Mouse (Mus musculus) frontal cortex, adult 2 months (tissue): ENCODE results near the gene Cox19. TPM values are rescaled to one million over a fixed set of nuclear protein-coding genes. Genes with fewer than 3 reads are reported as not detected.

Experiments
- DNase-seq, 2 experiments: peaks; one replicate each; pipeline ENCODE4 v3.0.0; 2022; ENCODE audit warnings: low spot score in 1 of 2; ENCODE audit errors: extremely low spot score in 1 of 2
- polyA plus RNA-seq: library from polyadenylated mRNA; depleted of rRNA; stranded (reverse); fragments of >200 nt; gene quantifications from 2 replicates; pipeline ENCODE4 v1.2.3, GENCODE M21; 2012

Gene Cox19
- polyA plus RNA-seq, 1 experiment: 93.5 TPM

DNA sequence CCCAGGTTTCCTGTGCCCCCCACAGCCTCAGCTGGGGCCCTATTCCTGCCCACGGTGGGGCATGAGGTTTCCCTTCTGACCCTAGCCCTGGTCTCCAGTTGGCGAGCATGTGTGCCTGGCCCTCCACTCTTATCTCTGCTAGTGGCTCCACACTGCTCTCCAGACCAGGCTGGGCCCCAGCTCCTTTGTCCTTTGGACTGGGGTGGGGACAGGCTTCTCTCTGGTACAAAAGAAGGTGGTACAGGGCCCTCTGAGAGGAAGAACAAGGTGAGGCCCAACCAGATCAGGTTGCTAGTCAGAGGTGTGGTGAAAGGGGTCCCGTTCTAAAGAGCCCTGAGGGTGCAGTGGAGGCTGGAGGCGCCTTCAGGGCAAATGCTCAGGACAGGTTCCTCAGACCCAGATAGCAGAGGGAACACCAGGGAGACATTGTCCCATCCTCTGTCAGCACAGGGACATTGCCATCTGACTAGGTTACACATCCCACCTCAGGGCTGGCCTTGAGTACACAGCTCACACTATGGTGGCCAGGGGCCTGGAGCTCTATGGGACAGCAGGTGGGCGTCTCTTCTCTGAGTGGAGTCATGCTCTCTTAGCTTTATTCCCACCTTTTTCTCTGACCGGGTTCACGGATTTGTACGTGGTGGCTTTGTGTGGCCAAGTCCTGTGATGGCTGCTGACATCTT is 18.5 kb downstream of the Cox19 start:
- no peak for DNase-seq

DNA sequence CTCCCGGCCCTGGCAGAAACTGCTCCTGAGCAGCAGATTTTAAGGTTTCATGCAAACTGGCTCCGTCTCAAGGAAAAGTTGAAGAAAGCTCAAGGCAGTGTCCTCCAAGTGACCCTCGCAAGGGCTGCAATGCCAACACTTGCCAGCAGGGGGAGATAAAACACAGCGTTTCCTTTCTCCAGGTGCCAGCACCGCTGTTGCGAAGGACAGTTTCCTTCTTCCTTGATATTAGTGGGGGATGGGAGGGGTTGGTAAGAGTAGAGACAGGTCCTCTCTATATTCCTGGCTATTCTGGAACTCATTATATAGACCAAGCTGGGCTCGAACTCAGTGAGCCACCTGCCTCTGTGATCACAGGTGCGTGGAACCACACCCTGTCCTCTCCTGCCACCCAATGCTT is 19.5 kb downstream of the Cox19 start:
- peak in 1 of 2 experiments; percentile 91 for DNase-seq

- peak in 1 of 2 experiments; percentile 54 for DNase-seq
Measured at GRCm38 (mm10) chr5:139330766-139331165, 20.5 kb downstream of the Cox19 start.

- DNase-seq: no peak
Measured at GRCm38 (mm10) chr5:139327634-139328020, 23.6 kb downstream of the Cox19 start.

- DNase-seq: no peak
Measured at GRCm38 (mm10) chr5:139326986-139327633, 24.1 kb downstream of the Cox19 start.

- DNase-seq: no peak
Measured at GRCm38 (mm10) chr5:139326111-139326696, 25.0 kb downstream of the Cox19 start.

GRCm38 (mm10) chr5:139325395-139325966 is 25.7 kb downstream of the Cox19 start, which contains the start of gene Adap1:
TSS of gene Adap1 (minus strand) at chr5:139325622.
- DNase-seq: peak in 1 of 2 experiments; percentile 59

GRCm38 (mm10) chr5:139324691-139325394 is 26.4 kb downstream of the Cox19 start:
- DNase-seq: peak in 1 of 2 experiments; percentile 57

DNA sequence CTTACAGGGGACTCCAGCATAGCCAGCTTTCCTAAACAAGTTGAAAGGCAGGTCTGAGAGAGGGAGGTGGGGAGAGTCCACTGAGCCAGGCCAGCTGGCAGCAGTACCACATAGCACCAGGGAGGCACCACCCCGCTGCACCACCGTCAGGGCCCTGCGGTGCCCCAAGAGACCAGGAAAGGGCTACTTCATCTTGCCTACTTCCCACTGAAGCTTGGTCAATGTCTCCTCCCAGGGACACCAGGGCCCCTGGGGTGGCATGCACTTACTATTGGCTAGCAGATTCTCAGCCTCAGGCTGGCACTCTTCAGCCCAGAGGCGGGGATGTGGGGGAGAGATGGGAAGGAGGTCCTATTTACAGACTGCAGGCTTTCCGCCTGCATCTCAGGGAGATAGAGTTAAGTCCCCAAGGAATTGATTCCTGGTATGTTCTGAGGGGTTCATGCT is 27.1 kb downstream of the Cox19 start:
- DNase-seq: peak in 1 of 2 experiments; percentile 67

DNA sequence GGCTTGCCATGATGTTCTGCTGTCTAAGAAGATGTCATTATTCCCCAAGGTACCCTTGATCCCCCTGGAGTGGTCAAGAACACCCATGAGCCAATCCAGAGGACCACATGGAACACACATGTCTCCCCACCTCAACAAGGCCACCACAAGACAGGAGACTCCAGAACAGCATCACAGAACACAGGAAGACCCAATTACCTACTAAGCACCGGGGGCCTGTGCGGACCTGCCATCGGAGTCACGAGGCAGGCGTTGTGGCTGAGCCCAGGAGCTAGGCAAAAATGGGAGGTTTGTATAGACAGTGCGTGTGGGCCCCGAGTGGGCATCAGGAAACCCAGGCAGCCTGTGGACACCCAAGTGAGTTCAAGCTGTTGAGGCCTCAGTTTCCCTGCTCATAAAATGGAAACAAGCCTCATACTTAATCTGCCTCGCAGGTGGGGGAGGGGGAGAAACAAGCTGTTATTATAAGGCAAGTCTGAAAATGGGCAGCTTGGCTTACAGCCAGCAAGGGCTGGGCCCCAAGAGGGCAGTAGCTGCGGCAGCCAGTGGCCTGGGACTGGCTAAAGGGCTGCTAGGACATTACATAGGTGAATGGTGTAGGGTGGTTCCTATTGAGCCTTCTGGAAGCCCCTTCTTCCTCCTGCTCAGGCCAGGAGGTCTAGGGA is 27.8 kb downstream of the Cox19 start:
- DNase-seq: peak in 1 of 2 experiments; percentile 50

- peak in 1 of 2 experiments; percentile 57 for DNase-seq
Measured at GRCm38 (mm10) chr5:139321331-139321730, 29.9 kb downstream of the Cox19 start.

DNA sequence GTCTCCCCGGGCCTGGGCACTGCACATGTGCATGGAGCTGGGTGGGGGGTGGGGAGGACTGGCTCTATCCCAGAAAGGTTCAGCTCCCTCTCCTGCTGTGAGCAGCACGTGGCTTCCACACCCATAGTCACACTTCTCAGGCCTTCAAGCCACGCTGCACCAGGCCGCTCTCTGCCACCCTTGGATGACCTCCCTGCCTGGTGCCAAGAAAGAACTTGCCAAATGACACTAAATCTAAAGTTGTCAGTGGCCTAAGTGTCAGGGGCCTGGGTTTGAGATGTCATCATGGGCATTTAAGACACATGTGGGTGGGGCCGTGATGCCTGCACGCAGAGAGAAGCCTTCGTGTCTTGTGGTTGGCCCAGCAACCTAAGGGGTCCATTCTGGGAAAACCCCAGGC is 30.8 kb downstream of the Cox19 start:
- DNase-seq: no peak

GRCm38 (mm10) chr5:139317751-139318504 is 33.3 kb downstream of the Cox19 start:
- DNase-seq: peak in 1 of 2 experiments; percentile 83

DNA sequence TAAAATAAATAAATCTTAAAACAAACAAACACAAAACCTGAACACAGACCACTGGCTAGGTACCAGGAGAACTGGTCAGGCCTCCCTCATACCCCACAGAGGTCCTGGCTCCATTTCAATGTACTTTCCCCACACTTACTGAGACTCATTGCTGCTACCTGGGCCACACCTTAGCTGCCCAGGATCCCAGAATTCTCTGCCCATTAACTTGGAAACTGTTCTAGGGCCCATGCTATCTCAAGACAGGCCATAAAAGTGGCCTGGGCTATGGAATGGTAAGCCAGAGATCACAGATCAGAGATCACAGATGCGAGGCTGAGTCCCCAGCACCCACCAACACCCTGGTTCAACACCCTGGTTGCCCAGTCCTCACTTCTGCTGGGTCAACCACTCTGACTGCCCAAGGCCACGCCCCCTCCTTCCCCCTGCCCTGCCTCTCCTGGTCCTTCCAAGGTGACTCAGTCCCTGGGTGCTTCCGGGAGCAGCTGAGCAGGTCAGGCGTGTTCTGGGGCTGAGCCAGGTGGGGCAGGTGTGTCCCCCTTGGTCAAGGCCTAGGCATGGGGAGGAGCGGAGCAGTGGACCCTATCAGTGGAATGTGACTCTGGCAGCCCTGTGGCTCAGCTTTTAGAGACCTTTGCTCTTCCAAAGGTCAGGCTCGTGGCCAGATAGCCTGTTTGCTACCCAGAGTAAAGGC is 34.1 kb downstream of the Cox19 start:
- DNase-seq: no peak

GRCm38 (mm10) chr5:139314941-139315642 is 36.1 kb downstream of the Cox19 start:
- no peak for DNase-seq

GRCm38 (mm10) chr5:139313536-139313935 is 37.7 kb downstream of the Cox19 start:
- no peak for DNase-seq

DNA sequence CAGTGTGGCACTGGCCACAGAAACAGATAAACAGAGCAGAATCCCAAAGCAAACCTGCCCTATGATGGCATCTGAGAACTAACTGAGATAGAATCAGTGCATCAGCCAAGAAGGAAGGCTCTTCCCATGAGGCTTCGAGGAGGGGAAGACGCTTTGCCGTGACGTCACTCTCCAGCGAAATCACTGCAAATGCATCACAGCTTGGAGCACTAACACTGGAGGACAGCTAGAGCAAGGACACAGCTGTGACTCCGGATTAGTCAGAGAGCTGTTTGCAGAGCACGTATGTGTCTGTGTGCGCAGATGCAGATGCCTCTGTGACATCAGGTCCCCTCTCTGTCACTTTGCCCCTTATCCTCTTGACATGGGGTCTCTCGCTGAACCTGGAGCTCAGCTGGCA is 39.4 kb downstream of the Cox19 start:
- peak in 1 of 2 experiments; percentile 39 for DNase-seq

GRCm38 (mm10) chr5:139310477-139310876 is 40.7 kb downstream of the Cox19 start:
- no peak for DNase-seq
